Mouse (Mus musculus) ES-E14 (cell line): ENCODE measurements around the gene Stat2.

ENCODE experiments used
- HCFC1 ChIP-seq: IDR thresholded peaks from 2 replicates; pipeline ENCODE4 v1.6.1; 2012; ENCODE audit warnings: low read length, inconsistent platforms, borderline replicate concordance; ENCODE audit not compliant: insufficient read depth
- ZNF384 ChIP-seq: IDR thresholded peaks from 2 replicates; pipeline ENCODE4 v1.6.1; 2012; ENCODE audit warnings: low read depth, low read length, inconsistent platforms

- TF ChIP-seq HCFC1, result no peak
- no peak for TF ChIP-seq ZNF384
Measured at GRCm38 (mm10) chr10:128259946-128260345, 10.4 kb upstream of the Stat2 start.
